Mouse (Mus musculus): Measurements from ENCODE around the gene Srprb.
"Not testable (repeated sequence)": the region's sequence is repeated elsewhere in the genome, so short reads cannot be mapped to it uniquely, and the experiment has no call there.

The Srprb gene

GRCm38 (mm10) chr9:103208802-103209423 is 7.0 kb upstream of the Srprb start:
- DNase-seq: no peak

GRCm38 (mm10) chr9:103207846-103208245 is 5.9 kb upstream of the Srprb start:
- peak; percentile 70 to 81 for DNase-seq

GRCm38 (mm10) chr9:103205786-103206185 is 3.8 kb upstream of the Srprb start:
- DNase-seq: no peak

- DNase-seq: no peak
Measured at GRCm38 (mm10) chr9:103188416-103188815, 13.5 kb downstream of the Srprb start.

- peak; percentile 83 to 86 for DNase-seq
Measured at GRCm38 (mm10) chr9:103186747-103187146, 15.2 kb downstream of the Srprb start.

GRCm38 (mm10) chr9:103185946-103186345 is 16.0 kb downstream of the Srprb start:
- DNase-seq: no peak

GRCm38 (mm10) chr9:103184855-103185254 is 17.1 kb downstream of the Srprb start:
- no peak for DNase-seq

- no peak for DNase-seq
Measured at GRCm38 (mm10) chr9:103181886-103182285, 20.1 kb downstream of the Srprb start.

- peak; percentile 82 to 86 for DNase-seq
Measured at GRCm38 (mm10) chr9:103180807-103181565, 21.0 kb downstream of the Srprb start.

GRCm38 (mm10) chr9:103180303-103180702 is 21.6 kb downstream of the Srprb start:
- peak; percentile 30 to 49 for DNase-seq

GRCm38 (mm10) chr9:103175692-103176091 is 26.2 kb downstream of the Srprb start:
- no peak for DNase-seq

- DNase-seq: peak; percentile 57 to 68
Measured at GRCm38 (mm10) chr9:103174771-103175519, 27.0 kb downstream of the Srprb start.

- no peak for DNase-seq
Measured at GRCm38 (mm10) chr9:103168771-103169170, 33.2 kb downstream of the Srprb start.

GRCm38 (mm10) chr9:103168046-103168445 is 33.9 kb downstream of the Srprb start:
- no peak for DNase-seq

- no peak for DNase-seq
Measured at GRCm38 (mm10) chr9:103163806-103164205, 38.1 kb downstream of the Srprb start.

GRCm38 (mm10) chr9:103155158-103155557 is 46.8 kb downstream of the Srprb start:
- DNase-seq: not testable (repeated sequence)

- DNase-seq: no peak
Measured at GRCm38 (mm10) chr9:103154568-103154967, 47.4 kb downstream of the Srprb start.

- no peak for DNase-seq
Measured at GRCm38 (mm10) chr9:103153286-103153685, 48.7 kb downstream of the Srprb start.

- no peak for DNase-seq
Measured at GRCm38 (mm10) chr9:103149074-103149799, 52.7 kb downstream of the Srprb start.

- DNase-seq: no peak
Measured at GRCm38 (mm10) chr9:103147103-103147502, 54.8 kb downstream of the Srprb start.

GRCm38 (mm10) chr9:103146703-103147102 is 55.2 kb downstream of the Srprb start:
- no peak for DNase-seq

GRCm38 (mm10) chr9:103146257-103146656 is 55.7 kb downstream of the Srprb start:
- DNase-seq: no peak

- DNase-seq: no peak
Measured at GRCm38 (mm10) chr9:103145351-103145750, 56.6 kb downstream of the Srprb start.
